Mouse (Mus musculus): Measurements from ENCODE around the gene Tango6. TPM values are rescaled to one million over a fixed set of nuclear protein-coding genes. Genes with fewer than 3 reads are reported as not detected.
"Not testable (repeated sequence)": the region's sequence is repeated elsewhere in the genome, so short reads cannot be mapped to it uniquely, and the experiment has no call there.

The Tango6 gene
- polyA plus RNA-seq, 1 experiment from 2014 or later, result 10.5 TPM

DNA sequence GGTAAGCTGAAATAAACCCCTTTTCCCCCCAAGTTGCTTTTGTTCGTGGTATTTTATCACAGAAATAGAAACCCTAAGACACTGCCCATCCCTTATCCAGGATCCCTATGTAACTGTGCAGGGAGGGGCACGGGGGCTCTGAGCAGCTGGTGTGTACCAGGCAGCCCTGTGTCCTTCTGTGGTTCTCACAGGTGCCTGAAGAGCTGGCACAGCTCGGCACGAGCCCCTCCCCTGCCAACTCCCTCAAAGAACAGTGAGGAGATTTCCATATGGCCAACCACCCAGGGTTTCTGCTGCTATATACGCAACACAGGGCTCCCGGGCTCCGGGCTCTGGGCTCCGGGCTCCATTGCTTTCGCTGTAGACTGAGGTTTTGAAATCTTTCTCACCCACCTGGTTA is 182.5 kb downstream of the Tango6 start:
- H3K9me3 ChIP-seq (ENCODE audit: control insufficient read depth, low read length), result no peaks in the 10 kb centered on the region
- H3K9ac ChIP-seq (ENCODE audit: low read length), result no peak overlapping the region
- H3K4me1 ChIP-seq (replicated peaks; ENCODE audit: control insufficient read depth, insufficient read depth, low read length), result peaks cover 6% of the 10 kb centered on the region; the same call in 1 of the 2 replicates
- no peak overlapping the region for H3K4me3 ChIP-seq (ENCODE audit: low read length)
- WGBS, result 64% methylated on average over 9 of the region's 9 CpGs
- ATAC-seq (ENCODE audit: low read depth), result no peak
- H3K27ac ChIP-seq (ENCODE audit: low read length), result no peak overlapping the region
- no peak overlapping the region for H3K4me2 ChIP-seq (ENCODE audit: low read depth, low read length)
- H3K36me3 ChIP-seq (ENCODE audit: control insufficient read depth, insufficient read depth, low read length), result no peaks in the 10 kb centered on the region
- peaks cover 11% of the 10 kb centered on the region; the same call in 1 of the 2 replicates for H3K27me3 ChIP-seq (ENCODE audit: control insufficient read depth, insufficient read depth, low read depth, low read length)

DNA sequence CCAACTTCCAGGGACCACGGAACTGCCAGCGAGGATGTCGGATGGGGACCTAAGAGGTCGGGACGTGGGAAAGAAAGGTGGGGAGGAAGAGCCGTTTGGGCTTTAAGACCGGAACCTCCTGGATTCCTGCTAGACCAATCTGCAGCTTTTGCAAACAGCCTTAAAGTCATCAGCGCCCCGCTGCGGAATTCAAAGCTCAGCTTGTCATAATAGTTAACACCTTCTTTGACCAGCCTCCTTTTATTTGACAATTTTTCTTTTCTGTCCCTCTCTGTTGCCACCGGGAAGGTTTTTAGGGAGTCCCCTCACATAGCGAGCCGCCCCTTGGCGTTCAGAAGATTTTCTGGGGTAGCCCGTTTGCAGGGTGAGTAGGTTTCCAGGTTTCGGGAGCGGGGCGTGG is 187.2 kb downstream of the Tango6 start, which contains the start of gene Has3:
TSS of gene Has3 (plus strand) at position 192 of the 400 bp plus-strand sequence.
- Histone ChIP-seq H3K9me3 (ENCODE audit: control insufficient read depth, low read length) (no peaks in the 10 kb centered on the region), H3K27me3 (ENCODE audit: control insufficient read depth, insufficient read depth, low read depth, low read length) (peaks cover 14% of the 10 kb centered on the region; the same call in 1 of the 2 replicates), H3K27ac (ENCODE audit: low read length) (no peak within 1 kb of the TSS), H3K36me3 (ENCODE audit: control insufficient read depth, insufficient read depth, low read length) (no peaks in the 10 kb centered on the region; the same call in 1 of the 2 replicates), H3K4me1 (replicated peaks; ENCODE audit: control insufficient read depth, insufficient read depth, low read length) (peaks cover 25% of the 10 kb centered on the region), H3K4me3 (ENCODE audit: low read length) (peak within 1 kb of the TSS; percentile 62), H3K9ac (ENCODE audit: low read length) (peak within 1 kb of the TSS; percentile 69), H3K4me2 (ENCODE audit: low read depth, low read length) (peak within 1 kb of the TSS; percentile 99)
- WGBS, result 3% methylated on average over 18 of the region's 18 CpGs
- no peak for ATAC-seq (ENCODE audit: low read depth)

DNA sequence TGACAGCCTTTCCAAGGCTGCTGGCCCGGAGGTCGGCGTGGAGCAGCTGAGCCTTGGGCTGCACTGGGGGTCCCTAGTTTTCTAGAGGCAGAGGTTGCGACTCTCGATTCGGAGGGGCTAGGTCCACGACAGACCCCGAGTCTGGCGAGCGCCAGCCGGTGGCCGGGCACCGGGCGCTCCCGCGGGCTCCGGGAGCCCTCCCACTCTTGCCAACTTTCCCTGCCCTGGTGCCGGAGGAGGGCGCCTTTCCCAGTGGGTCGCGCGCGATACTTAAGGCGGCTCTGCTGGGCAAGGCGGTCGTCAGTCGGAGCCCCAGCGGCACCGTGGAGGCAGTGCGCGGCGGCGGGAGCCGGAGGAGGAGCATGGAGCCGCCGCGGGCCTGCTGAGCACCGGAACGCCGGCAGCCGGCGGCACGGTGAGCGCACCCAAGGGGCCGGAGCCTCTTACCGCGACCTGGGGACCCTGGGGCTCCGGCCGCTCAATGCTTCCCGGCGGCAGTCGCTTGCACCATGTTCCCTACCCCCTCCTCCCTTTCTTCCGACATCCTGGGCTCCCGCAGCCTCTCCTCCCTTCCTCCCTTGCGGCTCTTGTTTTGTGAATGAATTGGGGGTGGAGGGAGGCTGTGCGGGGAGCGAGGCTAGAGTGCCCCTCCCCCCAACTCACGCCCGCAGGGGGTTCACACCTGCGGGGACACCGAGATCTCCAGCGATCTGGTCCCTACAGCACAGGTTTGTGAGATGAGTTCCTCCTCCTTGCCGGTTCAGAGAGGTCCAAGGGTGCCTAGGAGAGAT is 187.9 kb downstream of the Tango6 start:
- H3K27ac ChIP-seq (ENCODE audit: low read length), result no peak overlapping the region
- peak overlapping the region; percentile 62 for H3K4me3 ChIP-seq (ENCODE audit: low read length)
- under 1% methylated on average over 46 of the region's 63 CpGs for WGBS
- ATAC-seq (ENCODE audit: low read depth), result peak; percentile 67
- peaks cover 25% of the 10 kb centered on the region for H3K4me1 ChIP-seq (replicated peaks; ENCODE audit: control insufficient read depth, insufficient read depth, low read length)
- H3K9me3 ChIP-seq (ENCODE audit: control insufficient read depth, low read length), result no peaks in the 10 kb centered on the region
- H3K4me2 ChIP-seq (ENCODE audit: low read depth, low read length), result peak overlapping the region; percentile 99
- peaks cover 14% of the 10 kb centered on the region; the same call in 1 of the 2 replicates for H3K27me3 ChIP-seq (ENCODE audit: control insufficient read depth, insufficient read depth, low read depth, low read length)
- no peaks in the 10 kb centered on the region; the same call in 1 of the 2 replicates for H3K36me3 ChIP-seq (ENCODE audit: control insufficient read depth, insufficient read depth, low read length)
- H3K9ac ChIP-seq (ENCODE audit: low read length), result peak overlapping the region; percentile 69

DNA sequence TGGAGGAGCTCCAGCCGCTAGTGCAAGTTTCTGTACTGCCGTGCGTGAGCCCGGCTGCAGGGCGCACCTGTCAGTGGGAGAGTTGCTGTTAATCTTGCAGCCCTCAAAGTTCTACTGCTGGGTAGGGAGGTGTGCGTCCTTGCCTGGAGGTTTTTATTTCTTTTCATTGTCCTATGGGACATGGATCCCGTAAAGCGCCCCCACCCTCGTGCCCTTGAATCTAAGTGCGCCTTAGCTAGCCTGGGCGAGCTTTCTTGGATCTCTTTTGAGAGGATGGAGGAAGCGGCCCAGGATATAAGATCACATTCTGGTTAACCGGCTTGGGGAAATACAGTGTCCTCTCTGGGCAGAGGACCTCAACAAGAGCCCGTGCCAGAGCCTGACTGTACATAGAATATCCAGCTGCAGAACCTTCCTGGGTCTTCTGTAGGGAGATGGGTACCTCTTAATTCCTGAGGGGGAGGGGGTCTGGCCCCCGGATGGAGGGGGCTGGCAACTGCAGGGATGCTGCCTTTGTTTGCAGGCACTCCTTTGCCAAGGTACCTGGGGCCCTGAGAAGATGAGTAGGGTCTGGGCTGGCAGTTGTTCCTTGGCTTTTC is 188.6 kb downstream of the Tango6 start:
- no peak; the same call in 1 of the 2 replicates for ATAC-seq (ENCODE audit: low read depth)
- no peaks in the 10 kb centered on the region for H3K9me3 ChIP-seq (ENCODE audit: control insufficient read depth, low read length)
- H3K27me3 ChIP-seq (ENCODE audit: control insufficient read depth, insufficient read depth, low read depth, low read length), result peaks cover 14% of the 10 kb centered on the region; the same call in 1 of the 2 replicates
- H3K36me3 ChIP-seq (ENCODE audit: control insufficient read depth, insufficient read depth, low read length), result no peaks in the 10 kb centered on the region; the same call in 1 of the 2 replicates
- no peak overlapping the region for H3K27ac ChIP-seq (ENCODE audit: low read length)
- under 1% methylated on average over 15 of the region's 15 CpGs for WGBS
- H3K4me3 ChIP-seq (ENCODE audit: low read length), result peak overlapping the region; percentile 62
- peak overlapping the region; percentile 99 for H3K4me2 ChIP-seq (ENCODE audit: low read depth, low read length)
- peak overlapping the region; percentile 69 for H3K9ac ChIP-seq (ENCODE audit: low read length)
- peaks cover 25% of the 10 kb centered on the region for H3K4me1 ChIP-seq (replicated peaks; ENCODE audit: control insufficient read depth, insufficient read depth, low read length)

DNA sequence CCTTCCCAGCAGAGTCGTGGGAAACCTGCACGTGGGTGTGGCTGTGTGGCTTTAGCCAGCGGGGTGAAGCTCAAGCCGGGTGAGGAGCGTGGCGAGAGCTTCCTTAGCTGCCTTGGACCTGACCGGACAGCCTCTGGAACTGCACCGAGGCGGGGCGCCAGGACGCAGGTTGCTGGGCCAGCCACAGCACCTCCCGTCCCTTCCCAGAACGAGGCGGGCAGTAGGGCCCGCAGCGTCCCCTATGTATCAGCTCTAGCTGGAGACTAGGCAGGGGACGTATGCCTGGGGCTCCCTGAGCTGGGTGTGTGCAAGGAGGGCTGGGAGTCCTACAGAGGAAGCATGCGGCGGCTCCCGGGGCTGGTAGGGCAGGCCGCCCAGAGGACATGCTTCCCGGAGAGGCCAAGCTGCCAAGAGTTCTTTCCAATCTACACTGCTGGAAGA is 189.1 kb downstream of the Tango6 start:
- peak overlapping the region; percentile 62 for H3K4me3 ChIP-seq (ENCODE audit: low read length)
- peak overlapping the region; percentile 69 for H3K9ac ChIP-seq (ENCODE audit: low read length)
- H3K4me2 ChIP-seq (ENCODE audit: low read depth, low read length), result peak overlapping the region; percentile 99
- no peaks in the 10 kb centered on the region; the same call in 1 of the 2 replicates for H3K36me3 ChIP-seq (ENCODE audit: control insufficient read depth, insufficient read depth, low read length)
- under 1% methylated on average over 22 of the region's 22 CpGs for WGBS
- H3K4me1 ChIP-seq (replicated peaks; ENCODE audit: control insufficient read depth, insufficient read depth, low read length), result peaks cover 25% of the 10 kb centered on the region
- ATAC-seq (ENCODE audit: low read depth), result peak; percentile 59
- H3K27me3 ChIP-seq (ENCODE audit: control insufficient read depth, insufficient read depth, low read depth, low read length), result peaks cover 14% of the 10 kb centered on the region; the same call in 1 of the 2 replicates
- no peaks in the 10 kb centered on the region for H3K9me3 ChIP-seq (ENCODE audit: control insufficient read depth, low read length)
- no peak overlapping the region for H3K27ac ChIP-seq (ENCODE audit: low read length)

DNA sequence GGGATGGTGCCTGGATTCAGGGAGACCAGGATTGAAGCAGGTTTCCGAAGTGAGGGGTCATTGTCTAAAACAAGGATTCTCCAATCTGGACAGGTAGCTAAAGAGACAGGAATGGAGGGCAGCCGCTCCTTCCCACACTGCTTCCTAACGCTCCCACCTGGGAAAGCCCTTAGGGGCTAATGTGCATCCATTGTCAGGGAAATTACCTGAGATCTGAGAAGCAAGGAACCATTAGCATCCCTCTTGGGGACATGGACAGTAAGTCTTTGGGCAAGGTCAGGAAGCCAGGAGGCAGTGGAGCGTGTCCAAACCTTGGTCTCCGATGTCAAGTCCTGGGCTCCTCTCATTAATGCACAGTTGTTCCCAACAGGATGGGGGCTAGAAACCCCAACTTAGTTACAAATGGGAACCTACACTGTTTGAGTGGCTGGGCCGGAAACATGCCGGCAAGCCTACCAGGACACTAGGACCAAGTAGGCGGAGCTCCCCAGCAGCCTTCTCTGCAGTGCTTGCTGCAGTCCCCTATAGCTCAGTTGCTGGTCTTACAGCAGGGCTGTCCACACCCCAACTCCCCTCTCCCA is 189.7 kb downstream of the Tango6 start:
- no peak overlapping the region for H3K27ac ChIP-seq (ENCODE audit: low read length)
- H3K4me1 ChIP-seq (replicated peaks; ENCODE audit: control insufficient read depth, insufficient read depth, low read length), result peaks cover 25% of the 10 kb centered on the region
- no peaks in the 10 kb centered on the region for H3K9me3 ChIP-seq (ENCODE audit: control insufficient read depth, low read length)
- peaks cover 14% of the 10 kb centered on the region; the same call in 1 of the 2 replicates for H3K27me3 ChIP-seq (ENCODE audit: control insufficient read depth, insufficient read depth, low read depth, low read length)
- no peaks in the 10 kb centered on the region; the same call in 1 of the 2 replicates for H3K36me3 ChIP-seq (ENCODE audit: control insufficient read depth, insufficient read depth, low read length)
- 11% methylated on average over 8 of the region's 8 CpGs for WGBS
- peak overlapping the region; percentile 99 for H3K4me2 ChIP-seq (ENCODE audit: low read depth, low read length)
- no peak overlapping the region for H3K9ac ChIP-seq (ENCODE audit: low read length)
- ATAC-seq (ENCODE audit: low read depth), result no peak
- H3K4me3 ChIP-seq (ENCODE audit: low read length), result peak overlapping the region; percentile 62

DNA sequence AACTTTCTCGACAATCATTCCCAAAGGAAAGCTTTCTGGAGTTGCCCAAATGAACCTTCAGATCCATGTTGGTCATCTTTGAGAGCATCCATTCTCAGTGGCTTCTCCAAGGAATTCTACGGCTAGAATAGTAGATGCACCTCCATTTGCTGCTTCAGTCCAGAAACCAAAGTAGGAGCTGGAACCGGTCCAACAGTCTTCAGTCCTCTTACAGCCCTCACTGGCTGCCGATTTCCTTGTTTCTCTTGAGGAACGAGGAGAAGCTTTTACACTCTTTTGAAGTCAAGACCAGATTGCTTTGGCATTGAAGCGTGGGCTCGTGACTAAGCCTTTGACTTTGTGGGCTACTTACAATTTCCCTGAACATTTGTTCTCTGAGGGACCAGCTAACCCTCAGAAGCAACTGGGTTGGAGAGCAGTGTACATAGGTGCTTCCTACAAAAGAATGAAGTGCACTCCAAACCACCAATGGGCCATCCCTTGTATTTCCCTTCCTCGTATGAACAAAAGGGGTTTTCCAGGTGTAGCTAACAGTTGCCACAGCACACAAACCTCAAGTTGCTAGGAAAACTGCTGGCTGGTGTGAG is 197.3 kb downstream of the Tango6 start:
- no peak overlapping the region for H3K9ac ChIP-seq (ENCODE audit: low read length)
- WGBS, result 61% methylated on average over 8 of the region's 8 CpGs
- no peaks in the 10 kb centered on the region for H3K27me3 ChIP-seq (ENCODE audit: control insufficient read depth, insufficient read depth, low read depth, low read length)
- H3K4me3 ChIP-seq (ENCODE audit: low read length), result no peak overlapping the region
- H3K4me2 ChIP-seq (ENCODE audit: low read depth, low read length), result no peak overlapping the region
- H3K4me1 ChIP-seq (replicated peaks; ENCODE audit: control insufficient read depth, insufficient read depth, low read length), result no peaks in the 10 kb centered on the region
- peaks cover 22% of the 10 kb centered on the region for H3K36me3 ChIP-seq (ENCODE audit: control insufficient read depth, insufficient read depth, low read length)
- no peaks in the 10 kb centered on the region for H3K9me3 ChIP-seq (ENCODE audit: control insufficient read depth, low read length)
- peak; percentile 42; the same call in 1 of the 2 replicates for ATAC-seq (ENCODE audit: low read depth)
- no peak overlapping the region for H3K27ac ChIP-seq (ENCODE audit: low read length)

DNA sequence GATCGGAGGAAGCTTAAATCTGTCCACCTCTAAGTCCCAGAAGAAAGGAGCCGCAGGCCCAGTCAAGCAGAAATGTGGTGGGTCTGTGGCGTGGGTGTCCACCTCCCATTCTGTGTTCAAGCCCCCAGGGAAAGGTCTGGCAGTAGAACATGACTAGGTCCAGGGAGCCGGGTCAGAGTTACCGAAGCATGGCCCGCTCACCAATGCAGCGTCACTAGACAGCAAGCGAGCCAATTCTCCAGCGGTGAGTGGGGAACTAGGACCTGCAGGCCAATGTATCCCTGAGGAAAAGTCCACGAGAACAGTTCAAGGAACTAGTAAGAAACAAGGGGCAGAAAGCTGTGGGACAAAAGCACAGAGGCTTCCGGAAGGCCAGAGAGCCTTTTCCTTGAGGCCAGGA is 201.2 kb downstream of the Tango6 start:
- H3K27ac ChIP-seq (ENCODE audit: low read length); H3K27me3 ChIP-seq (ENCODE audit: control insufficient read depth, insufficient read depth, low read depth, low read length); H3K9me3 ChIP-seq (ENCODE audit: control insufficient read depth, low read length); H3K4me2 ChIP-seq (ENCODE audit: low read depth, low read length); H3K4me1 ChIP-seq (replicated peaks; ENCODE audit: control insufficient read depth, insufficient read depth, low read length); H3K9ac ChIP-seq (ENCODE audit: low read length); ATAC-seq (ENCODE audit: low read depth); H3K4me3 ChIP-seq (ENCODE audit: low read length): not testable (repeated sequence)
- peaks cover 33% of the 10 kb centered on the region for H3K36me3 ChIP-seq (ENCODE audit: control insufficient read depth, insufficient read depth, low read length)
- WGBS, result 94% methylated on average over 11 of the region's 11 CpGs
